Comparison of ENCODE assay signal across 8 mouse cellular contexts in the genomic region with DNA sequence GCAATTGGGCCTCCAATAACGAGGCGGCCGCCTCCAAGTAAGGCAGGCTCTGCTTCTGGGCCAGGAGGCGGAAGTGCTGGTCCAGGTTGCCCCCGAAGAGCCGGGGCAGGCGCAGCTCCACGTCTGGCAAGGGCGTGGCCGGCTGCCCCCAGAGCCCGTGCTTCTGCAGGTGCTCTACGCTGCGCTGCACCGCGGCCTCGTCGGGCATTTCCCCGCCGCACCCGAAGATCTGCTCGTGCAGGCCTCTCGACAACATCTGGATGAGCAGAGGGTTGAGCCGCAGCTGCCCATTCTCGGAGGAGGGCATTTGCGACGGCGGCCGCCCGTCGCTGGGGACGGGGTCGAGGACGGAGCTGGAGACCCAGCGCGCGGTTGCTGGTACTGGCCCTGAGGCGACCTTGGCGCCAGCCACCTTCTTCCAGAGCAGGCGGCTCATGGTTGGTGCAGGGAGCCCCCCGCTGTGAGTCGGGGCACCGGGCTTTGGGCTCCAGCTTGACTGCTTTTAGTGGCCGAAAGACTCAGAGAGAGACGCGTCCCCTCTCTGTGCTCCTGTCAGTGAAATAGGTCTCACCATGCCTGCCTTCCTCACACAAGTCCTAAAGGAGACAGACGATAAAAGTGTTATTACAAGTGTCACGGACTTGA. TPM values are rescaled to one million over a fixed set of nuclear protein-coding genes. Genes with fewer than 3 reads are reported as not detected.
DNase-seq lines count a peak whose midpoint lies in the region; ATAC-seq lines count a peak whose summit lies in the region.

No protein-coding gene starts in this region.

- ATAC-seq in cerebellum, adult (ENCODE audit: insufficient number of reproducible peaks, low FRiP score, low TSS enrichment), result no peak
- ATAC-seq in liver, embryonic 15.5 days (ENCODE audit: insufficient read depth), result no peak
- no peak for ATAC-seq in stomach, embryonic 16.5 days (ENCODE audit: insufficient read depth, low FRiP score)

- peak overlapping the region; percentile 97 for H3K4me2 ChIP-seq in liver, embryonic 15.5 days
- peak overlapping the region; percentile 73 for H3K4me2 ChIP-seq in stomach, embryonic 16.5 days (ENCODE audit: low read depth, low read length)

- no peaks in the 10 kb centered on the region for H3K9me3 ChIP-seq in liver, embryonic 15.5 days (replicated peaks)
- no peaks in the 10 kb centered on the region for H3K9me3 ChIP-seq in stomach, embryonic 16.5 days (replicated peaks; ENCODE audit: control insufficient read depth, low read length)

- peak overlapping the region; percentile 90 for H3K4me3 ChIP-seq in liver, embryonic 15.5 days (replicated peaks)
- peak overlapping the region; percentile 75 for H3K4me3 ChIP-seq in stomach, embryonic 16.5 days (replicated peaks; ENCODE audit: low read length)

- peaks cover 27% of the 10 kb centered on the region for H3K27me3 ChIP-seq in liver, embryonic 15.5 days
- no peaks in the 10 kb centered on the region for H3K27me3 ChIP-seq in stomach, embryonic 16.5 days (ENCODE audit: control insufficient read depth, insufficient read depth, low read length)

- H3K9ac ChIP-seq in liver, embryonic 15.5 days, result peak overlapping the region; percentile 88
- H3K9ac ChIP-seq in stomach, embryonic 16.5 days (ENCODE audit: low read length), result peak overlapping the region; percentile 91

- 13% methylated on average over 47 of the region's 47 CpGs for WGBS in liver, embryonic 15.5 days (ENCODE audit: insufficient replicate concordance)
- WGBS in stomach, embryonic 16.5 days, result 10% methylated on average over 47 of the region's 47 CpGs

- peak overlapping the region; percentile 87; the same call in 1 of the 2 replicates for H3K27ac ChIP-seq in liver, embryonic 15.5 days (replicated peaks)
- H3K27ac ChIP-seq in stomach, embryonic 16.5 days (ENCODE audit: low read length), result no peak overlapping the region

- peaks cover 57% of the 10 kb centered on the region for H3K4me1 ChIP-seq in liver, embryonic 15.5 days (replicated peaks)
- peaks cover 20% of the 10 kb centered on the region for H3K4me1 ChIP-seq in stomach, embryonic 16.5 days (ENCODE audit: control insufficient read depth, insufficient read depth, low read length)

- H3K36me3 ChIP-seq in liver, embryonic 15.5 days (replicated peaks), result peaks cover 45% of the 10 kb centered on the region
- peaks cover 12% of the 10 kb centered on the region for H3K36me3 ChIP-seq in stomach, embryonic 16.5 days (ENCODE audit: control insufficient read depth, insufficient read depth, low read length)

- DNase-seq in cerebellum, adult 11 months, result peak; percentile 59
- peak; percentile 90 for DNase-seq in A20 (ENCODE audit: low read depth, low spot score)
- DNase-seq in cerebellum, postnatal 14 days, result peak; percentile 53 to 67
- DNase-seq in heart, postnatal 4 days, result peak; percentile 21
- DNase-seq in left cerebral cortex, adult 8-10 months (ENCODE audit: low spot score in 2 of 2), result no peak

RNA-seq across cellular contexts. Expression of a gene that starts 1.3 kb away (rescaled TPM):
- total RNA-seq in heart, postnatal 4 days (2021), result 10 to 100 TPM; 55.9 to 61.3 TPM
- 18.0 and 21.8 TPM in 2 replicates for polyA plus RNA-seq in liver, embryonic 15.5 days (2015; fragmentation: Nextera tagmentation; extraction: Ambion mirVana)
- polyA plus RNA-seq in stomach, embryonic 16.5 days (2015; fragmentation: Nextera tagmentation; extraction: Ambion mirVana), result 25.4 and 30.8 TPM in 2 replicates
- total RNA-seq in left cerebral cortex, adult 8-10 months (2022), result 100 to 1,000 TPM in 1 of 4 experiments, 10 to 100 TPM in 3; 81.6 to 112 (median 91.0) TPM

Comparison
In these comparisons a context has a peak if more than half of its experiments do, and no peak if none do; other contexts are left out.
1. DNase-seq: peak in cerebellum, adult 11 months (single experiment), A20 (single experiment), cerebellum, postnatal 14 days (2 of 2) and heart, postnatal 4 days (single experiment); none in left cerebral cortex, adult 8-10 months (0 of 2).